Mouse (Mus musculus) myocyte (in vitro differentiated cells): ENCODE results near the gene Sit1.

Experiments used
- POLR2A ChIP-seq: IDR thresholded peaks from one replicate; pipeline ENCODE4 v1.6.1; 2011; ENCODE audit warnings: low read depth, mild to moderate bottlenecking, control low read depth, moderate library complexity; ENCODE audit not compliant: insufficient read length
- TCF12 ChIP-seq: IDR thresholded peaks from one replicate; pipeline ENCODE4 v1.6.1; 2011; ENCODE audit warnings: mild to moderate bottlenecking, control low read depth; ENCODE audit not compliant: poor library complexity, insufficient read depth, severe bottlenecking

GRCm38 (mm10) chr4:43442456-43443361 is 40.8 kb downstream of the Sit1 start:
- TF ChIP-seq POLR2A (peak; percentile 36), TCF12 (no peak)
